Comparison of ENCODE assay signal across 25 mouse cellular contexts in genomic region chr12:42947961-42948360, GRCm38 (mm10).
"Had no signal": no experiment of that assay in that cellular context is flagged by ENCODE, and none has a peak within 500 bp of the region (broad histone marks: within the 10 kb centered on the region; RNA-seq: fewer than 3 reads in every experiment).

No protein-coding gene starts in this region.

- H3K4me3 ChIP-seq: kidney, embryonic 15.5 days; left cerebral cortex, adult 2 months; limb, embryonic 10.5 days; limb, embryonic 13.5 days; liver, embryonic 12.5 days; liver, embryonic 15.5 days; lung, embryonic 15.5 days; megakaryocyte, embryonic 14.5 days; midbrain, embryonic 10.5 days; midbrain, embryonic 13.5 days; neural tube, embryonic 12.5 days; neural tube, embryonic 15.5 days had no signal

- H3K27me3 ChIP-seq: kidney, embryonic 15.5 days; limb, embryonic 13.5 days; liver, embryonic 12.5 days; liver, embryonic 15.5 days; lung, embryonic 15.5 days; megakaryocyte, embryonic 14.5 days; midbrain, embryonic 13.5 days; neural tube, embryonic 12.5 days; neural tube, embryonic 15.5 days had no signal

- H3K4me1 ChIP-seq: kidney, embryonic 15.5 days; limb, embryonic 10.5 days; limb, embryonic 13.5 days; liver, embryonic 12.5 days; liver, embryonic 15.5 days; lung, embryonic 15.5 days; megakaryocyte, embryonic 14.5 days; midbrain, embryonic 10.5 days; midbrain, embryonic 13.5 days; neural tube, embryonic 12.5 days; neural tube, embryonic 15.5 days had no signal

- H3K9me3 ChIP-seq: kidney, embryonic 15.5 days; limb, embryonic 10.5 days; limb, embryonic 13.5 days; liver, embryonic 12.5 days; liver, embryonic 15.5 days; lung, embryonic 15.5 days; megakaryocyte, embryonic 14.5 days; midbrain, embryonic 10.5 days; midbrain, embryonic 13.5 days; neural tube, embryonic 12.5 days; neural tube, embryonic 15.5 days had no signal

- H3K36me3 ChIP-seq: kidney, embryonic 15.5 days; limb, embryonic 10.5 days; limb, embryonic 13.5 days; liver, embryonic 12.5 days; liver, embryonic 15.5 days; lung, embryonic 15.5 days; midbrain, embryonic 10.5 days; midbrain, embryonic 13.5 days; neural tube, embryonic 12.5 days; neural tube, embryonic 15.5 days had no signal

- H3K4me2 ChIP-seq: kidney, embryonic 15.5 days; limb, embryonic 13.5 days; liver, embryonic 12.5 days; liver, embryonic 15.5 days; lung, embryonic 15.5 days; midbrain, embryonic 13.5 days; neural tube, embryonic 12.5 days; neural tube, embryonic 15.5 days had no signal

- H3K9ac ChIP-seq: kidney, embryonic 15.5 days; limb, embryonic 13.5 days; liver, embryonic 12.5 days; liver, embryonic 15.5 days; lung, embryonic 15.5 days; midbrain, embryonic 13.5 days; neural tube, embryonic 12.5 days; neural tube, embryonic 15.5 days had no signal

- H3K27ac ChIP-seq: kidney, embryonic 15.5 days; left cerebral cortex, adult 2 months; limb, embryonic 10.5 days; limb, embryonic 13.5 days; liver, embryonic 12.5 days; liver, embryonic 15.5 days; lung, embryonic 15.5 days; midbrain, embryonic 10.5 days; midbrain, embryonic 13.5 days; neural tube, embryonic 12.5 days; neural tube, embryonic 15.5 days; stomach, postnatal 0 days had no signal

- ATAC-seq: liver, embryonic 12.5 days; midbrain, embryonic 13.5 days had no signal

- DNase-seq: kidney, postnatal 10 days; kidney, postnatal 36 days; liver; lung, adult 18-20 months; lung, postnatal 10 days; lung, postnatal 36 days; right cerebral cortex, adult 18-20 months; right cerebral cortex, postnatal 14 days; right cerebral cortex, postnatal 4 days; thymus, adult 2 months; thymus, postnatal 14 days; thymus, postnatal 4 days had no signal
